Mouse (Mus musculus) liver, adult 2 months (tissue): ENCODE measurements around the gene Slc7a11.

Experiments
- CTCF ChIP-seq: fragments of 200-500 bp; IDR thresholded peaks from 2 replicates; pipeline ENCODE4 v1.5.1; 2011; ENCODE audit warnings: low read depth, low read length, control low read depth
- POLR2A ChIP-seq: fragments of 200-500 bp; IDR thresholded peaks from 2 replicates; pipeline ENCODE4 v1.6.1; 2011; ENCODE audit warnings: low read length, control low read depth; ENCODE audit not compliant: insufficient read depth; ENCODE audit errors: extremely low read depth

DNA sequence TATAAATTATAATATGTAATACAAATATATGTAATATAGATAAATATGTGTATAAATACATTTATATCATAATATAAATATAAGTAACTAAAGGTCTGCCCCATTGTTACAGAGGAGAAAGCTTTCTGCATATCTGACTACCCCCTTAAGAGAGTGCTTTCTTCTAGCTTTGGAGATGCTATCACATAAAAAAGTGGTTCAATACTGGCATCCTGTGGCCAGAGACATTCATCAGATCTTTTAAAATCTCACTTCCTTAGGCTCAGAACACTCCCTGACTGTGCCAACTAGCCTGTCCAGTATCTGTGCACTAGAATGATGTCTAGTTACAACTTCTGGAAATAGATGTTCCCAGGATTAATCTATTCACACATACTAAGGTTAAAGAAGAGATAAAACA is 67.9 kb downstream of the Slc7a11 start:
- TF ChIP-seq POLR2A, result no peak
- no peak for TF ChIP-seq CTCF
